Mouse (Mus musculus) right cerebral cortex, postnatal 25 days (tissue): Measurements from ENCODE around the gene Rtca.

ENCODE experiments used
- DNase-seq: peaks from one replicate; pipeline ENCODE4 v3.0.0; 2022

Gene Rtca

GRCm38 (mm10) chr3:116474602-116475001 is 33.4 kb downstream of the Rtca start:
- DNase-seq: no peak

GRCm38 (mm10) chr3:116465709-116466108 is 42.3 kb downstream of the Rtca start:
- DNase-seq: no peak

DNA sequence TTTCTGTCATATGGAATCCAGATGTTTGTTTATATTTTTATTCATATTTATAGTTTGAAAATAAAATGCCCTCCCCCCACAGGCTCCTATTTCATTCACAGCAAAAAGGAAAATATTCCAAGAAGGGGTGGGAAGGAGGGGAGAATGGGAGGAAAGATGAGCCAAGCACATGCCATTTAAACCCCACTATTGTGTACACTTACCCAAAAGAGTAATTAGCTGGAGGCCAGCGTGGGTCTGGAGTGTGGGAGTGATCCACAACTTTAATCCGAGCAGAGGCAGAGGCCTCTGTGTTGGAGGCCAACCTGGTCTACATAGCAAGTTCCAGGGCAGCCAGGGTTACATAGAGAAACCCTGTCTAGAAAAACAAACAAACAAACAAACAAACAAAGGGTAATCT is 43.7 kb downstream of the Rtca start:
- DNase-seq: no peak

GRCm38 (mm10) chr3:116461053-116461452 is 47.0 kb downstream of the Rtca start:
- no peak for DNase-seq

DNA sequence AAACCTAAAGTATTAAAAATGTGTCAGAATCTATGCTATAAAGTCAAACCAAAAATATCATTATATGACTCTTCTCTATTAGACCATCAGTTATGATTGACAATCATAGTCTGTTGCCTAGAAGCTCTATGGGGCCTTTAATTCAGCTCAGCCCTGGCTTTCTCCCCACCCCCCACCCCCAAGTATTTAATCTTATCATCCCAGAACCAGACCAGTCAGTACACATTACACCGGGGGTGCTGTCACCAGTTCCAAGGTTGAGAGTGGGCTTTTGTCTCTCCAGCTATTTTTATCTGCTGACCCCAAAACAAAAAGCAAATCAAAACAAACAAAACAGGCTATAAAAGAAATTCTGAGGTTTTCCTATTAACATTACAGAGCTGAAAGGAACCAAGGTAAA is 53.5 kb downstream of the Rtca start:
- no peak for DNase-seq

GRCm38 (mm10) chr3:116450741-116451140 is 57.3 kb downstream of the Rtca start:
- DNase-seq: no peak

DNA sequence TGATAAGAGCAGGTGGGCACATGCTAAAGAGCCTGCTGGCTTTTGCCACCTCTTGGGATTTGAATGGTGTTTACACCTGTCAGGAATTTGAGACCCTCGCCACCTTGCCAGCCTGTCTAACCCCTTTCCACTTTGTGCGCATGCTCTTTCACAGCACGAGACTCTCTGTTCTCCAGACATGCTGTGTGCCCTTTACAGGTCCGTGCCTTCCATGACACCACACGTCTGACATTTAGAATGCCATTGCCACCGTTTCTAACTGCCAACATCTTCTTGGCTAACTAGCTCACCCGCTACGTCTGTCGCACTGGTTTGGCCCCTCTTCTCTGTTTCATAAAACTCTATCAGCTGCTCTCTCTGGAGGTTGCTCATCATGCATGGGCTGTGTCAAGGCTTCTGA is 63.7 kb downstream of the Rtca start:
- no peak for DNase-seq

- DNase-seq: no peak
Observed at GRCm38 (mm10) chr3:116442788-116443187, 65.2 kb downstream of the Rtca start.

DNA sequence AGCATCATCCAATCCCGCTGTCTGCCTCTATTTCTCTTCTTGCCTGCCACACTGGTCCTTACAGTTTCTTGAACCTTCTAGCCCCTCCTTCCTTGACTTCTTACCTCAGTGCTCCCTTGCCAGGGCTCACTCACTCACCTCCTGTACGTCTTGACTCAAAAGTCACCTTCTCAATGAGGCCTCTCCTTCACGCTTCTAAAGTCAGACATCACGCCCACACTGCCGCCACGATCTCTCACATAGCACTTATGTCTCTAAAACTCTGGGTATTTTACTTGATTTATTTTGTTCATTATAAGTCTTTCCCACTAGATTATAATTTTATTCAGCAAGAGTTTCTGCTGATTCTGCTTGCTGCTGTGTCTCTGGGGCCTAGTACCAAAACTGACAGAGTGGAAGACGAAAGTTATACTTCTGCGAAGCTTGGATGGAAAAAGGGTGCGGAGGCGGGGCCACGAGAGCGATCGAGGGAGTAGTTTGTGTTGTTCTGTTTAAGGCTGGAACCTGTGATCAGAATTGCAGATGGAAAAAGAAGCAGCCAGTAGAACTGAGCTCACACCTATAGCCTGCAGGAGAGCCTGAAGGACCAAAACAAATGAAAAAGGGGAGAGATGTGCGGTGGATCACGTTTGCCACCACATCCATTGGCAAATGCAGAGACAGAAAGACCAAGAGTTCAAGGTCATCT is 66.3 kb downstream of the Rtca start:
- no peak for DNase-seq

DNA sequence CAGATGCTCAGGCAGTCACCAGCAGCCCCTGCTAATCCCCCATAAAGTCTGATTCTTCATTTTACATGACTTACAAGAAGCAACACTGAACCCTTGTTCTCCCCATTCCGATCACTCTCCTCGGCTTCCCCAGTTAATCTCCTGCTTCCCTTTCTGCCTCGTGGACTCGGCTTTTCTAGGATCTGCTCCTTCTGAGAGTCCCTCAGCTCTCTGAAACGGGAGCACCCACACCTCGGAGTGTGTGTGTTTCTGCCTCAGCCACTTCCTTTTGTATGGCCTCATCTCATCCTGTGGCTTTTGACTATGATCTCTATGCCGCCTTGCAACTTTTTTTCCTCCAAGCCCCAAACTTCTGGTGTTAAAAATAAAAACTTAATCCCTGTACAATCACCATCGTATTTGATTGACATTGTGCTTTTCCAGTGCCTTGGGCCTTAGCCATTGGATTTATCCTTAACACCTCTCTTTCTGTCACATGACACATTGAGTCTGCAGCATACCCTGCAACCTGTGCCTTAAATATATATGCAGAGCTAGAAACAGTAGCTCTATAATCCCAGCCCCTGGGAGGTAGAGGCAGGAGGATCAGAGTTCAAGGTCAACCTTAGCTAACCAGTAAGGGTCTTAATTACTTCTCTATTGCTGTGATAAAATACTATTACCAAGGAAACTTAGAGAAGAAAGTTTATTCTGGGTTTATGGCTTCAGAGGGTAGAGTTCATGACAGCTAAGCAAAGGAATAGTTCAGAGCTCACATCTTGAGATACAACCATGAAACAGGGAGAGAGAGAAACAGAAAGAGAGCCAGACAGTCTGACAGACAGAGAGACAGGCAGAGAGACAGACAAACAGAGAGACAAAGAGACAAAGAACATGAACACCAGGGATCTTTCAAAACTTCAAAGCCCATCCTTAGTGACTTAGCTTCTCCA is 67.7 kb downstream of the Rtca start:
- no peak for DNase-seq
